Mouse (Mus musculus) cerebellum, postnatal 25 days (tissue): ENCODE results near the gene Plod1.

ENCODE experiments used
- DNase-seq, 2 experiments: peaks; one replicate each; pipeline ENCODE4 v3.0.0; 2021; ENCODE audit warnings: mixed read lengths in 2 of 2

Plod1 gene

DNA sequence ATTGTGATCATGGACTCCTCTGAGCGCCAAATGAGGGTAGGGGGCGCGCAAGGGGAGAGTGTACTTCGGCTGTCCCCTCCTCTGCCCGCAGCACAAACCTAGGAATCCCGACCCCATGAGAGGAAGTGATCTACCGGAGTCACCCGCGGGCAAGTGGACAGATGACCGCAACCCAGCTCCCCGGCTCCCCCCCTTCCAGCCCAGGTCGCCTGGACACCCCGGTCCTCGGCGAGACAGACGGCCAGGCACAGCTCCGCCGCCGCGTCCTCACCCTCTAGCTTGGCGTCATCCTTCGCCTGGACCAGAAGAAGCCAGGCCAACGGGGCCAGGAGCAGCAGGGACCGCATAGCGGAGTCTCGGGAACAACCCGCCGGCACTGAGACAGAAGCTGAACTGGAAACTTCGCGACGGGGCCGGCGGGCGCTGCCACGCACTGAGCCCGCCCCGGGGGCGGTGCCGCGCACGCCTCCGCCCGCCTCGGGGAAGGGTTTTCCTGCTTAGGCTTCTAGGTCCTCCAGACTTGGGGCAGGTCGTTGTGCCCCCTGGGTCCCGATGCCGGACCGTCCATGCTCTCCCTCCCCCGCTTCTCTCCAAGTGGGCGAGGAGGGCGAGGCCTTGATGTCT, at the start of gene Plod1:
Gene Plod1, minus strand, starts transcription at position 437 of the 624 bp plus-strand sequence.
- DNase-seq, result peak; percentile 74 to 85

GRCm38 (mm10) chr4:147985205-147986132, 48.9 kb upstream of the Plod1 start, which contains the start of gene Nppb:
Gene Nppb (plus strand): TSS chr4:147985788.
- DNase-seq, result no peak

GRCm38 (mm10) chr4:147979441-147979860, 42.9 kb upstream of the Plod1 start:
- DNase-seq, result no peak

DNA sequence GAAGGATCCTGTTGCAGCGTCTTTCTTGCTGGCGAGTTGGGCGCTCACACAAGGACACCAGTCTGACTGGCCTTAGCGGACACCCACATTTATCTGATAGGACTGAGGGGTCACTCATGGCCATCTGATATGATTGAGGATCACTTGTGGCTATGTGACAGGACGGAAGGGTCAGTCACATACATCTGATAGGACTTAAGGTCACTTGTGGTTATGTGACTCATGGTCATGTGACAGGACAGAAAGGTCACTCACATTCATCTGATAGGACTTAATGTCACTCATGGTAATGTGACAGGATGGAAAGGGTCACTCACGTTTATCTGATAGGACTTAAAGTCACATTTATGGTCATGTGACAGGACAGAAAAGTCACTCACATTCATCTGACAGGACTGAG, 41.8 kb upstream of the Plod1 start:
- no peak for DNase-seq

DNA sequence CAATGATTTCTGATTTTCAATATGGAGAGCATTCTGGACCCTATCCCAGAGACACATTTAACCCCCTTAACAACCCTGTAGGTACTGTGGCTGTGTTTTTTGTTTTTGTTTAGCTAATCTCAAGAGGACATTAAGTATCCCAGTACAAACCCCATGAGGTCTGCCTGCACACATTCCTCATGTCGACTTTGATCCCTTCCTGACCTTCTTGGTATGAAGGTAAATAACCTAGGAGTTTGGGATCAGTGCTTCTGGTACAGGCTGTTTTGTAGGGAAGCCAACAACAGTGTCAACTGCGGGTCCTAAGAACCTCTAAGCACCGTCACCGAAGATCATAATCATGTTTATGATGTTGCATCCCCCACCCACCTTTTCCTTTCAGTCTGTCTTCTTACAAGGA, 41.2 kb upstream of the Plod1 start:
- DNase-seq, result no peak

DNA sequence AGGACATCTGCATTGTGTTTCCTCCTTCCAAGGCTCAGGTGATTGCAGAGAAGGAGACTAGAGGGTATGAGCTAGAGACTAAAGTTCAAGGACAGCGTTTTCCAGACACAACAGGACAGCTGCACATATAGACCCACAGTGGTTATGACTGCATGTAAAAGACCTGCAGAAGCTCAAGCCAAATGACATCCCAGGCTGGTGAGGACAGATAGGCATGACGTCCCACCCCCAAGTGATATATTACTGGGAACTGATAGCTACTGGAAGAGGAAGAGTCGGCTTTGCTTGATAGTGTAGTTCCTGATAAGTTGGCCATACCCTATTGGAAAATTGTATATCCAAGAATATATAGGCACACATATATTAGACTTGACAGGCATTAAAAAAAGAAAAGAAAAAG, 39.7 kb upstream of the Plod1 start:
- no peak for DNase-seq

- no peak for DNase-seq
Observed at GRCm38 (mm10) chr4:147969337-147969736, 32.8 kb upstream of the Plod1 start.

- DNase-seq, result no peak
Observed at GRCm38 (mm10) chr4:147968816-147969215, 32.2 kb upstream of the Plod1 start.

- no peak for DNase-seq
Observed at GRCm38 (mm10) chr4:147965712-147966111, 29.1 kb upstream of the Plod1 start.

DNA sequence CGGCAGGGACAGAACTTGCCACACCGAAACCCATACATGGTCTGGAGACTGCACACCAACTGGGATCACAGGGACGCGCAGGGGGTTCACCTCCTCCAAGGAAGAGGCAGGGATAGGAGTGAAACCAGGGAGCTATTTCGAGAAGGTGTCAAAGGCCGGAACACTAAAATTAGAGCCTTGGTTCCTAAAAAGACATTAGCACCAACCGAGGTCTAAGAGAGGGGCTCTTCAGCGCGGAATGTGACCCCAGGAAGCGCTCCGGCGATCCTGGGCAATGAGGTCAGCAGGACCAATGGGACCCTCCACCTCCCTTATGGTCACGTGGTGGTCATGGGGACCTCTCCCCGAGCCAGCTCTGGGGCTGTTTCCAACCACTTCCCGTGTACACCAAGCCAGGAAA, 27.1 kb upstream of the Plod1 start:
- DNase-seq, result no peak

- no peak for DNase-seq
Observed at GRCm38 (mm10) chr4:147962781-147963180, 26.2 kb upstream of the Plod1 start.

DNA sequence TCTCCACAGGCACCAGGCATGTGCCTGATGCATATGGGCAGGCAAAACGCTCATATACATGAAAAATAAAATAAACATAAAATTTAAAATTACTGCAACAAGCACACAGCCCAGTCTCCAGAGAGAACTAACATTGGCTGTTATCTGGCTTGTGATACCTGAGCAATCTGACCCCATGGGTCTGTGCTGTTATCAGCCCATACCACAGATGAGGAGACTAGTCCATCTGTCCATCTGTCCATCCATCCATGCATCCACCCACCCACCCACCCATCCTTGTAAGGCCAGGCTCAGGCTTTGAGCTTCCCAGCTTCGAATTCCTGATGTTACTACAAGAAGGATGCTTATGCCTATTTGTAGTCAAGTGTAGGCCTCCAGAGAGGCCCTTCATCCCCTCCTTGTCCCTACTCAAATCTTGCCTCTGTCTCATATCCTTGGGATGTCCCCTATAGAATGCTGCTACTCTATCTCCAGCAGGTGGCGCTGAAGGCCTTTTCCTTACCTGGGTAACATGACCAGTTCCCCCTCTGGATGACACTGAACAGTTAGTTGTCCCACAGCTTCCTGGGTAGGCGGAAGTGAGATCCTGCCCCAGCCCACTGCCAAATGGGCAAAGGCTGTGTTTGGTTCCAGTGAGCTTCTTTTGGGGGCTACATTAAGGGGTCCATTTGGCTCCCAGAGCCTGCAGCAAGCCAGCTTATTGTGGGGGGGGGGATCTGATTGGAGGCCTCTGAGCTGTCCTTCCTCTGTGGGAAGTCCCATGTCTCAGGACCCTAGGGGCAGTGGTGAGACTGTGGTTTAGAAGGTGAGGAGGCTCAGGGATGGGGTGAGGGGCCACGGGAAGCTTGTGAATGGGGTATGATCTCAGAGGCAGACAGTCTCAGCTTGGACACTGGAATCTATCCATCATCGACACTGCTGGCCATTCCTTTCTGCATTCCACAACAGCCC, 23.6 kb upstream of the Plod1 start:
- peak; percentile 61 to 76 for DNase-seq

- DNase-seq, result no peak
Observed at GRCm38 (mm10) chr4:147957141-147957540, 20.6 kb upstream of the Plod1 start.

DNA sequence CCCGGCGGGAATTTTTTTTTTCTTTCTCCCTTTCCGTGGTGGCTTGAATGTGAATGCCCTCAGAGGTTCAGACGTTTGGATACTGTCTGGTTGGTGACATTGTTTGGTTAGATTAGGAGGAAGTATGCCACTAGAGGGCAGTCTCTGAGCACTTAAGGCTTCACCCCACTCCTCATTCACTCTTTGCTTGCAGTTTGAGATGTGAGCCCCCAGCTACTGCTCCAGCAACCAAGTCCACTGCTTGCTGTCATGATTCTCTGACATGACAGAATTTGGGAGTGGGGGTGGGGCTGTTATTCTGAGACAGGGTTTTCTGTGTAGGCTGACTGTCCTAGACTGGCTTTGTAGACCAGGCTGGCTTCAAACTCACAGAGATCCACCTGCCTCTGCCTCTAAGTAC, 17.0 kb upstream of the Plod1 start:
- DNase-seq, result peak in 1 of 2 experiments; percentile 44

- DNase-seq, result no peak
Observed at GRCm38 (mm10) chr4:147947511-147947910, 10.9 kb upstream of the Plod1 start.

DNA sequence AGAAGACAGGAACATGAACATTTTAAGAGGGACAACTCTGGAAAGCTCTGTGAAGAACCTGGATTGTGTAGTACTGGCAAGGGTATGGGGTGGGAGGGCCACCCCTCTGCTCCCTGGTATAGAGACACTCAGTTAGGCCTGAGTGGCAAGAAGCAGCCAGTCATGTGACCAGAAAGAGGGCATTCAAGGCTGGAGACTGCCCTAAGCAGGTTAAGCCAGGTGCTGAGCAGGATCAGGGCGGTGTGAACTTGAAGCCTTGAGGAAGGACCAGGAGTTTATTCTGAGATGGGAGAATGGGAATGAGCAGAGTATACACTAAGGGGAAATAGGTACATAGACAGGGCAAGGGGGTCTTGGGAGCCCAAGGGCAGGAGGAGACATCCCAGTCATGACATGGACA, 6.4 kb upstream of the Plod1 start:
- no peak for DNase-seq

GRCm38 (mm10) chr4:147941045-147942020, 4.8 kb upstream of the Plod1 start:
- DNase-seq, result no peak

- DNase-seq, result peak; percentile 86 to 91
Observed at GRCm38 (mm10) chr4:147940576-147941044, 4.0 kb upstream of the Plod1 start, which contains the start of gene 2510039O18Rik. Gene 2510039O18Rik (plus strand): TSS chr4:147940895.

DNA sequence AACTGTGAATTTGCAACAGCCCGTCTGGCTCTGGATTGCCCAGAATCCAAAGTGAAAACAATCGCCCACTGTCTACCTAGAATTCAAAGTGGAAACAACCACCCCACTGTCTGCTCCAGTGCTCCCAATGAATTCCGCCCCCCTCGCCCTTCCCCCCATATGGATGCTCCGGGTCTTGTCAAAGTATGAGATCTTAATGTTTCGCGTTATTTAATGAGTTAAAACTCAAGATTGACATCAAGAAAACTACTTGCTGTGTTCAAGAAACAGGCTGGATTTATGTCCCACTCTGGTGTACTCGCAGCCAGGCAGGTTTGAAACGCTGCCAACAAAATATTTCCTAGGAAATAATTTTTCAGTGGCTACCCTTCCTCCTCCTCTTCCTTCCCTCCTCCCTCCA, 3.5 kb upstream of the Plod1 start:
- DNase-seq, result peak in 1 of 2 experiments; percentile 15

DNA sequence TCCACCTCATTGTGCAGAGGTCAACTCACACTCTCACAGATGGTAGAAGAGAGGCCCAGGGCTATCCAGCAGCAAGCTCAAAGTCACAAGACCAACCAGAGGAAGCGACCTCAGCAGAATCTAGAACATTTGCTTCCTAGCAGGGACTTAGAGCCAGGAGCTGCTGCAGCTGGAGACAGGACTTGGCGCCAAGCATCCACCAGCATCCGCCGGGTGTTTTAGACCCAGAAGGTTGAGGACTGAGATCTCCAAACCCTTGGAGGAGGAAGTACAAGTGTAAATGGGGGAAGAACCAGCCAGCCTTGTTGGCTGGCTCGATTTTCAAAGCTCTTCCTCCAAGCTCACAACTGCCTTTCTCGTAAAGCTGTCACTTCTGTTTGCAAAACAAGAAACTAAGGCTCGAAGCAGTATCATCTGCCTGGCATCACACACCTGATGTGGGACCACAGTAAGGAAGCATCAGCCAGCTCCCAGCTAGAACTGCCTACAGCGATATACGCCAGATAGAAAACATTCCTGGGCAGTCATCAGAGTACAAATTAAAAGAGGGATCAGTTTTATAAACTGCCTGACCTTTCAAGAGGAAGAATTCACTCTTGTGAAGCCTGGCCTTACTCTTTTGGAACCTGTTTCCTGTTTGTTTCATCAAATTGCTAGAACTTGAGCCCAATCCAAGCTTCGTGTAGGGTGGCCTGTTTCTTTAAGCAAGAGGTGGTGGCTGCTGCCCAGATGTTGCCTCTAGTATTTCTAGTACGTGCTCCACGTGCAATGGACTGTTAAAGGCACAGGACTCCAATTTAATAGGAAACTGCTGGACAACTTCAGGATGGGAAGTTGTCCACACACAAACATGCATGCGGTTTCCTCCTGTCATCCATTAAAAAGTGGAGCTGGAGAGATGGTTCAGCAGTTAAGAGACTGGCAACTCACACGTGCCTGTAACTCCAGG, 1.9 kb upstream of the Plod1 start:
- DNase-seq, result no peak
